Mouse (Mus musculus) forebrain, embryonic 16.5 days (tissue): ENCODE data around the gene Gja8. TPM values are rescaled to one million over a fixed set of nuclear protein-coding genes. Genes with fewer than 3 reads are reported as not detected.

Experiments
- ATAC-seq: fragments of 200-750 bp; cut with Nextera tagmentation; 2 replicates; pipeline ENCODE4 v1.8.0; 2017; ENCODE audit warnings: mild to moderate bottlenecking, moderate library complexity
- H3K27ac ChIP-seq: fragments of 300-500 bp; sonication (generic); 2 replicates; pipeline ENCODE4 v1.5.1; 2014; ENCODE audit warnings: low read length, control low read depth
- H3K27me3 ChIP-seq: fragments of 300-500 bp; sonication (generic); replicated peaks from 2 replicates; pipeline ENCODE4 v1.6.1; 2014; ENCODE audit warnings: low read length; ENCODE audit not compliant: control insufficient read depth, insufficient read depth
- H3K36me3 ChIP-seq: fragments of 300-500 bp; sonication (generic); 2 replicates; pipeline ENCODE4 v1.6.1; 2014; ENCODE audit not compliant: control insufficient read depth, insufficient read depth
- H3K4me1 ChIP-seq: fragments of 300-500 bp; sonication (generic); replicated peaks from 2 replicates; pipeline ENCODE4 v1.6.1; 2014; ENCODE audit warnings: low read length; ENCODE audit not compliant: control insufficient read depth, insufficient read depth
- H3K4me2 ChIP-seq: fragments of 300-500 bp; sonication (generic); 2 replicates; pipeline ENCODE4 v1.6.1; 2014; ENCODE audit warnings: mild to moderate bottlenecking, low read length, control low read depth
- H3K4me3 ChIP-seq: fragments of 300-500 bp; sonication (generic); replicated peaks from 2 replicates; pipeline ENCODE4 v1.5.1; 2014; ENCODE audit warnings: mild to moderate bottlenecking, low read length, control low read depth
- H3K9ac ChIP-seq: fragments of 300-500 bp; sonication (generic); replicated peaks from 2 replicates; pipeline ENCODE4 v1.6.1; 2014; ENCODE audit warnings: low read depth, low read length, control low read depth
- H3K9me3 ChIP-seq: fragments of 300-500 bp; sonication (generic); 2 replicates; pipeline ENCODE4 v1.6.1; 2016; ENCODE audit warnings: low read length; ENCODE audit not compliant: control insufficient read depth
- WGBS: fragments of 180-500 bp; shearing (Covaris S2); extraction: QIAGEN DNeasy Blood & Tissue Kit; methylation state at CpG from one replicate; pipeline ENCODE4 v1.1.7; 2014; 5-methylcytosine and 5-hydroxymethylcytosine counted together
- polyA plus RNA-seq: library from polyadenylated mRNA; unstranded; fragments of >200 nt; fragmentation: Nextera tagmentation; extraction: Ambion mirVana; gene quantifications from 2 replicates; pipeline ENCODE4 v1.2.1, GENCODE M21; 2015

The Gja8 gene
- polyA plus RNA-seq, 1 experiment from 2014 or later: not detected

DNA sequence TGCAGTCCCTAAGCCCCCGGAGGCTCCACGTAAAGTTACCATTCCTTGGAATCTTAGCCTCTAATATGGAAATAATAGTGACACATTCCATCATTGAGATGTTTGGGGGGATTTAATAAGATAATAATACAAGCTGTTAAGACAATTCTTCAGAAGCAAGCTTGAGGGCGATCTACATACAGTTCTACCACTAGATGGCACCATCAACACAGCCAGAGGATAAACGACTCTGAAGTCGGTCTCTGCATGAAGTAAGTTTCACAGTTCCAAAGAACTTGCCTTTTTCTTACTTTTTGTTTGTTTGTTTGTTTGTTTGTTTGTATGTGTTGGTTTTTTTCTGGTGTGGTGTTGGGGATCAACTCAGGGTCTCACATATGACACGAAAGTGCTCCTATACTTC lies 10.4 kb upstream of the Gja8 start:
- no peaks in the 10 kb centered on the region for H3K36me3 ChIP-seq
- no peak overlapping the region for H3K27ac ChIP-seq
- peaks cover 13% of the 10 kb centered on the region for H3K4me1 ChIP-seq
- no peaks in the 10 kb centered on the region for H3K9me3 ChIP-seq
- no peak overlapping the region for H3K4me3 ChIP-seq
- H3K9ac ChIP-seq: no peak overlapping the region
- 10% methylated on average over 6 of the region's 6 CpGs for WGBS
- H3K4me2 ChIP-seq: no peak overlapping the region
- H3K27me3 ChIP-seq: no peaks in the 10 kb centered on the region
- no peak for ATAC-seq

GRCm38 (mm10) chr3:96931261-96931681 lies 5.5 kb upstream of the Gja8 start:
- peak overlapping the region; percentile 14; the same call in 1 of the 2 replicates for H3K4me2 ChIP-seq
- WGBS: 3% methylated on average over 5 of the region's 5 CpGs
- 0 out of 2 replicates have a peak, but pooled peaks have one; percentile 38 for ATAC-seq

GRCm38 (mm10) chr3:96924631-96925030 lies 1.2 kb downstream of the Gja8 start:
- Histone ChIP-seq H3K4me3 (no peak overlapping the region), H3K4me2 (no peak overlapping the region), H3K27ac (no peak overlapping the region), H3K9ac (no peak overlapping the region), H3K9me3 (no peaks in the 10 kb centered on the region), H3K27me3 (no peaks in the 10 kb centered on the region), H3K4me1 (no peaks in the 10 kb centered on the region), H3K36me3 (no peaks in the 10 kb centered on the region)
- WGBS: 80% methylated on average over 4 of the region's 4 CpGs
- no peak for ATAC-seq

More at GRCm38 (mm10) chr3:96931261-96931681, 5.5 kb upstream of the Gja8 start:
- Histone ChIP-seq H3K27ac (no peak overlapping the region), H3K4me3 (no peak overlapping the region), H3K9me3 (no peaks in the 10 kb centered on the region), H3K4me1 (peaks cover 8% of the 10 kb centered on the region), H3K9ac (no peak overlapping the region), H3K36me3 (no peaks in the 10 kb centered on the region), H3K27me3 (no peaks in the 10 kb centered on the region)

DNA sequence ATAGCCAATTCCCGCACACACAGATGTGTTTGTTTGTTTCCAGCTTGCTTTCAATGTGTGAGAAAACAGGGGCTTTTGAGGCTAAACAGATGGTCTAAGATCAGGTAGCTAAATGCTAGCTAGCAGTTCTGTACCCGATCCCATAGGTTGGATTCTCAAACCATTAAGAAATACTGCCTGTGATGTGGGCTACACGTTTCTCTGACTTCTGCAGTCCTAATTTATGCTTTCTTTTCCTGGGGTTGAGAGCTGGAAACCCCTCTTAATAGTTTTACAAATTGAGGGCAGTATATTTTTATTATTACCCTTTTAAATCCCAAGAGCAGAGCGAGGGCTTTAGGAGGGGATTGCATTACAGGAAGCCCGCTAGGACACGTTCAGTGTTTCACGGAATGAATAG lies 4.8 kb downstream of the Gja8 start:
- Histone ChIP-seq H3K9ac (no peak overlapping the region), H3K4me2 (no peak overlapping the region), H3K27ac (no peak overlapping the region), H3K4me1 (no peaks in the 10 kb centered on the region), H3K4me3 (no peak overlapping the region), H3K9me3 (no peaks in the 10 kb centered on the region), H3K27me3 (no peaks in the 10 kb centered on the region), H3K36me3 (no peaks in the 10 kb centered on the region)
- no peak for ATAC-seq
- 81% methylated on average over 7 of the region's 7 CpGs for WGBS

DNA sequence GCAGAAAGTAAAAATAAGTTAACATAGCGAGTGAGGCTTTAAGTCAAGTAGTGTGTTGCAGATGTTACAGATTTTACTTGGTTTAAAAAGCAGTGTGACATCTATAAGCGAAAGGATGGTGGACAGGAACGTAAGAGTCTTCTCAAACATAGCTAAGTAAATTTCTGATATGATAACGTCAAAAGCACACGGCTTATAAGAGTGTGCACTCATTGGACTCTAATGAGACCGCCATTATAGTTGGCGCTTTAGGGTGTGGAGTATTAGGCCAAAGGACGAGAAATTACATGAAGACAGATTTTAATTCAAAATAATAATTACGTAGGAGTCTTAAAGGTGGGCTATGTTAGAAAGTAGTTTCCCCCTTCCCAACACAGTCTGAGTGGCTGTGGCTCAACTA lies 20.2 kb downstream of the Gja8 start:
- Histone ChIP-seq H3K4me1 (peaks cover 9% of the 10 kb centered on the region; the same call in 1 of the 2 replicates), H3K27ac (no peak overlapping the region)
- WGBS: 46% methylated on average over 9 of the region's 9 CpGs

GRCm38 (mm10) chr3:96904851-96905541 lies 20.8 kb downstream of the Gja8 start, which contains the start of gene Gpr89:
Gene Gpr89, minus strand, starts transcription at chr3:96905346.
- Histone ChIP-seq H3K4me1 (peaks cover 9% of the 10 kb centered on the region; the same call in 1 of the 2 replicates), H3K36me3 (no peaks in the 10 kb centered on the region), H3K4me3 (peak within 1 kb of the TSS; percentile 60), H3K9me3 (no peaks in the 10 kb centered on the region), H3K27me3 (peaks cover 9% of the 10 kb centered on the region; the same call in 1 of the 2 replicates), H3K4me2 (peak within 1 kb of the TSS; percentile 60), H3K27ac (no peak within 1 kb of the TSS), H3K9ac (peak within 1 kb of the TSS; percentile 75)
- WGBS: under 1% methylated on average over 40 of the region's 40 CpGs
- peak; percentile 96 for ATAC-seq

More for the DNA sequence above, 20.2 kb downstream of the Gja8 start:
- Histone ChIP-seq H3K4me3 (peak overlapping the region; percentile 60), H3K9ac (peak overlapping the region; percentile 75), H3K9me3 (no peaks in the 10 kb centered on the region), H3K4me2 (peak overlapping the region; percentile 60), H3K36me3 (no peaks in the 10 kb centered on the region), H3K27me3 (peaks cover 9% of the 10 kb centered on the region; the same call in 1 of the 2 replicates)
- ATAC-seq: peak; percentile 43

DNA sequence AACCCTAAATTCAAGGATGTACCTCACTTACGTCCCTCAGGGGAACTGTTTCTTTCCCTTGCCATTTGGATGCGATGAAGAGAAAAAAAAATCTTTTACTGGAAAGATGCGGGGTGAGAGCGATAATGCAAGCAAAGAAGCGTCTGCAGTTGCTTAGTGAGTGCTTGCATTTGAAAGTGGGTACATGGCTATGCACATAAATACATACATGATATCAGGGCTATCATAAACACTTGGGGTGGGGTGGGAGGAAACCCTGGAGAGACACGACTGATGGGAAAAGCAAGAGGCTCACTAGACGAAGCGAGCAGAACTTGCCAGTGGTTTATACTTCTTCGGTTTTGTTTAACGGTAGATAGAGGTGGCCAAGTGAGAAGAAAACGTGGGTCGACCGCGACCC lies 21.4 kb downstream of the Gja8 start, which contains the start of gene Gja5:
Gene Gja5 (plus strand): TSS at position 301 of the 400 bp plus-strand sequence.
- H3K9ac ChIP-seq: peak within 1 kb of the TSS; percentile 75
- peak within 1 kb of the TSS; percentile 60 for H3K4me3 ChIP-seq
- H3K36me3 ChIP-seq: no peaks in the 10 kb centered on the region
- 0 out of 2 replicates have a peak, but pooled peaks have one; percentile 7 for ATAC-seq
- peaks cover 9% of the 10 kb centered on the region; the same call in 1 of the 2 replicates for H3K4me1 ChIP-seq
- 11% methylated on average over 14 of the region's 14 CpGs for WGBS
- H3K27ac ChIP-seq: no peak within 1 kb of the TSS
- peaks cover 9% of the 10 kb centered on the region; the same call in 1 of the 2 replicates for H3K27me3 ChIP-seq
- no peaks in the 10 kb centered on the region for H3K9me3 ChIP-seq
- H3K4me2 ChIP-seq: peak within 1 kb of the TSS; percentile 60

- H3K9me3 ChIP-seq: no peaks in the 10 kb centered on the region
- WGBS: 92% methylated on average over 4 of the region's 4 CpGs
- ATAC-seq: no peak
- H3K4me2 ChIP-seq: no peak overlapping the region
- H3K4me3 ChIP-seq: no peak overlapping the region
- H3K36me3 ChIP-seq: peaks cover 4% of the 10 kb centered on the region; the same call in 1 of the 2 replicates
- peaks cover 9% of the 10 kb centered on the region; the same call in 1 of the 2 replicates for H3K4me1 ChIP-seq
- H3K27me3 ChIP-seq: peaks cover 6% of the 10 kb centered on the region; the same call in 1 of the 2 replicates
- H3K27ac ChIP-seq: no peak overlapping the region
- H3K9ac ChIP-seq: no peak overlapping the region
Measured at GRCm38 (mm10) chr3:96902336-96902999, 23.4 kb downstream of the Gja8 start.

DNA sequence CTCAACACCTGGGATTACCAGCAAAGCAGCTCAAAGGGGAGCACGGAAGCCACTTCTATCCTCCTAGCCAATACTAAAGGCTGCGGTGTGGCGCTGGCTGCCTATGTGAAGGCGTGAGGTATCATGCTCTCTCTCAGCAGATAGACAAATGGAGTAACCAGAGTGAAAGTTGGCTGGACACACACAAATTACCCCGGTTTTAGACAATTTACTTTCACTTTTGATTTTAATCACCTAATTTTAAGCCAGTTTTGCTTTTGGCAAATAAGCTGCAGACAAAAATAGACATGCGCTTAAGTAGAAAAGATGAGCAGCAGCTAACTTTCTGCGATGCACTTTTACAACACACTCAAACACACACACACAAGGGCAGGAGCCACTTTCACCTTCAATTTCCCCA lies 42.1 kb downstream of the Gja8 start:
- ATAC-seq: no peak

More for the DNA sequence above, 42.1 kb downstream of the Gja8 start:
- Histone ChIP-seq H3K4me3 (no peak overlapping the region), H3K27me3 (no peaks in the 10 kb centered on the region), H3K9me3 (no peaks in the 10 kb centered on the region), H3K9ac (no peak overlapping the region), H3K27ac (no peak overlapping the region), H3K36me3 (peaks cover 26% of the 10 kb centered on the region), H3K4me1 (no peaks in the 10 kb centered on the region), H3K4me2 (no peak overlapping the region)
- WGBS: 94% methylated on average over 7 of the region's 7 CpGs
